In the genomic region with DNA sequence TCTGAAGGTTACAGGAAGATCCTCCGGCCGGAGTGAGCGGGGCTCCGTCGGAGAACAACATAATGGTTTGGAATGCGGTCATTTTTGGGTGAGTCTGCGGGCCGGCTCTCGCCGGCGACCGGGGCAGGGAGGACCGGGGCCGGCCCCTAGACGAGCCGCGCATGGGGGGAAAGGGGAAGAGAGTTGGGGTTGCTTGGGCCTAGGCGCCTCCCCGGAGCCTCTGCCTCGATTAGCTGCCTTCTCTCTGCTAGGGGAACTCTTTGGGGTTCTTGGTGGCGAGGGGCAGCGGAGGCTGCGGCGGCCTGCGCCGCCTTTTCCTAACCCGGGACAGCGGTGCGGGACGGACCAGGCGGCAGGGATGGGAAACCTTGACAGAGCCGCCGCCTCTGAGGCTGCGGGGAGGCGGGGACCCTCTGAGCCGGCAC, we compare ENCODE assay signal across 8 mouse cellular contexts. TPM values are rescaled to one million over a fixed set of nuclear protein-coding genes. Genes with fewer than 3 reads are reported as not detected.
A peak's percentile ranks its signal among the peaks of the same experiment; 100 is the strongest.
DNase-seq lines count a peak whose midpoint lies in the region; ATAC-seq and TF ChIP-seq lines count a peak whose summit lies in the region.

No protein-coding gene starts in this region.

- H3K27me3 ChIP-seq in heart, embryonic 13.5 days (replicated peaks) = 0 out of 2 replicates have a peak, but pooled peaks cover 4% of the 10 kb centered on the region
- no peaks in the 10 kb centered on the region for H3K27me3 ChIP-seq in CH12.LX (replicated peaks)
- no peaks in the 10 kb centered on the region for H3K27me3 ChIP-seq in embryonic facial prominence, embryonic 12.5 days
- no peaks in the 10 kb centered on the region for H3K27me3 ChIP-seq in hindbrain, postnatal 0 days (ENCODE audit: insufficient read depth, low read length)
- H3K27me3 ChIP-seq in midbrain, embryonic 10.5 days (ENCODE audit: low read depth, poor library complexity, severe bottlenecking) = no peaks in the 10 kb centered on the region

- no peak for DNase-seq in heart, postnatal 14 days
- DNase-seq in CH12.LX (ENCODE audit: extremely low read depth) = no peak
- no peak for DNase-seq in hindbrain, postnatal 0 days (ENCODE audit: low spot score)
- no peak for DNase-seq in midbrain, embryonic 10.5 days (ENCODE audit: low spot score)
- no peak for DNase-seq in cerebellum, postnatal 10 days
- no peak for DNase-seq in cerebellum, postnatal 14 days

- peak overlapping the region; percentile 89 for H3K9ac ChIP-seq in heart, embryonic 13.5 days
- H3K9ac ChIP-seq in CH12.LX (ENCODE audit: insufficient read depth, low read depth) = peak overlapping the region; percentile 92
- H3K9ac ChIP-seq in embryonic facial prominence, embryonic 12.5 days = peak overlapping the region; percentile 75
- peak overlapping the region; percentile 66 for H3K9ac ChIP-seq in hindbrain, postnatal 0 days (replicated peaks; ENCODE audit: low read length)

- H3K9me3 ChIP-seq in heart, embryonic 13.5 days = no peaks in the 10 kb centered on the region
- H3K9me3 ChIP-seq in CH12.LX (replicated peaks; ENCODE audit: low read length) = no peaks in the 10 kb centered on the region
- H3K9me3 ChIP-seq in embryonic facial prominence, embryonic 12.5 days = no peaks in the 10 kb centered on the region
- H3K9me3 ChIP-seq in hindbrain, postnatal 0 days (ENCODE audit: low read length) = no peaks in the 10 kb centered on the region
- H3K9me3 ChIP-seq in midbrain, embryonic 10.5 days (replicated peaks) = peaks cover 9% of the 10 kb centered on the region; the same call in 1 of the 2 replicates

- dilution Hi-C loops in CH12.LX (cut with MboI; ENCODE audit: extremely low pct_ligation_motif_present, extremely low pct_unique_long_range_greater_than_20kb, low sequenced_read_pairs) = no loop called here

- H3K4me2 ChIP-seq in heart, embryonic 13.5 days = peak overlapping the region; percentile 69
- peak overlapping the region; percentile 64 for H3K4me2 ChIP-seq in CH12.LX (ENCODE audit: insufficient read depth, low read depth, poor library complexity, severe bottlenecking)
- peak overlapping the region; percentile 54 for H3K4me2 ChIP-seq in embryonic facial prominence, embryonic 12.5 days (replicated peaks)
- peak overlapping the region; percentile 59 for H3K4me2 ChIP-seq in hindbrain, postnatal 0 days (ENCODE audit: low read depth, low read length)

- 10% methylated on average over 34 of the region's 36 CpGs for WGBS in heart, embryonic 13.5 days
- WGBS in embryonic facial prominence, embryonic 12.5 days = 16% methylated on average over 36 of the region's 36 CpGs
- WGBS in hindbrain, postnatal 0 days = 21% methylated on average over 36 of the region's 36 CpGs
- 10% methylated on average over 33 of the region's 36 CpGs for WGBS in midbrain, embryonic 10.5 days

- TF ChIP-seq RAD21 in CH12.LX (IDR thresholded peaks at IDR 0.05; ENCODE audit: low read depth, low read length) = no peak

- H3K27ac ChIP-seq in heart, embryonic 13.5 days (replicated peaks) = peak overlapping the region; percentile 77
- no peak overlapping the region for H3K27ac ChIP-seq in CH12.LX (ENCODE audit: insufficient read depth, low read depth)
- H3K27ac ChIP-seq in embryonic facial prominence, embryonic 12.5 days = peak overlapping the region; percentile 80
- H3K27ac ChIP-seq in hindbrain, postnatal 0 days = peak overlapping the region; percentile 68; the same call in 1 of the 2 replicates
- peak overlapping the region; percentile 88 for H3K27ac ChIP-seq in midbrain, embryonic 10.5 days (replicated peaks)

- in situ Hi-C loops in CH12.LX (cut with MboI; ENCODE audit: low pct_ligation_motif_present, low pct_unique_long_range_greater_than_20kb, low sequenced_read_pairs) = no loop called here

- H3K4me3 ChIP-seq in heart, embryonic 13.5 days = peak overlapping the region; percentile 75
- peak overlapping the region; percentile 54 to 78 (median 72) for H3K4me3 ChIP-seq in CH12.LX (replicated peaks in 1 of 3; ENCODE audit: low read depth in 2 of 3, low read length in 2 of 3, poor library complexity in 1 of 3)
- H3K4me3 ChIP-seq in embryonic facial prominence, embryonic 12.5 days = peak overlapping the region; percentile 64
- H3K4me3 ChIP-seq in hindbrain, postnatal 0 days (ENCODE audit: low read length) = peak overlapping the region; percentile 65
- H3K4me3 ChIP-seq in midbrain, embryonic 10.5 days = peak overlapping the region; percentile 76

- peaks cover 12% of the 10 kb centered on the region for H3K79me2 ChIP-seq in CH12.LX (replicated peaks; ENCODE audit: control insufficient read depth, extremely low read depth, insufficient read depth, poor library complexity, severe bottlenecking)

- TF ChIP-seq EP300 in CH12.LX (IDR thresholded peaks at IDR 0.05; ENCODE audit: low read length) = no peak

- H3K4me1 ChIP-seq in heart, embryonic 13.5 days = peaks cover 5% of the 10 kb centered on the region; the same call in 1 of the 2 replicates
- peaks cover 0 to 6% of the 10 kb centered on the region in 2 experiments; a peak in 1 of 4 replicates for H3K4me1 ChIP-seq in CH12.LX (ENCODE audit: control insufficient read depth in 1 of 2, insufficient read depth in 2 of 2)
- no peaks in the 10 kb centered on the region for H3K4me1 ChIP-seq in embryonic facial prominence, embryonic 12.5 days
- no peaks in the 10 kb centered on the region for H3K4me1 ChIP-seq in hindbrain, postnatal 0 days (ENCODE audit: insufficient read depth, low read length)
- peaks cover 5% of the 10 kb centered on the region for H3K4me1 ChIP-seq in midbrain, embryonic 10.5 days

- peak; percentile 35; the same call in 1 of the 2 replicates for ATAC-seq in heart, embryonic 13.5 days (ENCODE audit: extremely low read depth, insufficient number of reproducible peaks, low FRiP score, low TSS enrichment)
- ATAC-seq in embryonic facial prominence, embryonic 12.5 days (ENCODE audit: insufficient number of reproducible peaks, insufficient read depth, low FRiP score, low TSS enrichment) = peak; percentile 31; the same call in 1 of the 2 replicates
- no peak; the same call in 1 of the 2 replicates for ATAC-seq in hindbrain, postnatal 0 days

- TF ChIP-seq CTCF in CH12.LX (conservative IDR thresholded peaks at IDR 0.05 in 1 of 2, IDR thresholded peaks at IDR 0.05 in 1 of 2; ENCODE audit: low read depth in 2 of 2, low read length in 2 of 2) = no peak
- TF ChIP-seq CTCF in hindbrain, postnatal 0 days (IDR thresholded peaks at IDR 0.05; ENCODE audit: low read depth) = no peak

- no peak for TF ChIP-seq POLR2A in CH12.LX (IDR thresholded peaks at IDR 0.05; ENCODE audit: low read depth, low read length)

- H3K36me3 ChIP-seq in heart, embryonic 13.5 days = peaks cover 5% of the 10 kb centered on the region; the same call in 1 of the 2 replicates
- peaks cover 4 to 14% of the 10 kb centered on the region in 2 experiments for H3K36me3 ChIP-seq in CH12.LX (replicated peaks in 1 of 2; ENCODE audit: control insufficient read depth in 1 of 2, insufficient read depth in 1 of 2, low read length in 1 of 2)
- no peaks in the 10 kb centered on the region for H3K36me3 ChIP-seq in embryonic facial prominence, embryonic 12.5 days
- no peaks in the 10 kb centered on the region for H3K36me3 ChIP-seq in hindbrain, postnatal 0 days (ENCODE audit: insufficient read depth, low read length)
- 0 out of 2 replicates have a peak, but pooled peaks cover 7% of the 10 kb centered on the region for H3K36me3 ChIP-seq in midbrain, embryonic 10.5 days

- intact Hi-C loops in heart, postnatal 14 days (cut with DNase I) = loop anchor here (5.0 kb wide), 1 partner anchor 33 kb away; no protein-coding TSS in a partner anchor

TF ChIP-seq in CH12.LX, 34 proteins besides CTCF, POLR2A, EP300 and RAD21:
- no peak for TF ChIP-seq MAZ (IDR thresholded peaks at IDR 0.05; ENCODE audit: low read depth, low read length)
- TF ChIP-seq UBTF (IDR thresholded peaks at IDR 0.05; ENCODE audit: low read depth, low read length) = 0 out of 2 replicates have a peak, but pooled peaks have one; percentile 57
TF ChIP-seq in CH12.LX: peak in this region for 1.

RNA-seq across cellular contexts. Expression of a gene that starts 0.8 kb away (rescaled TPM):
- 19.2 and 19.3 TPM in 2 replicates for polyA plus RNA-seq in heart, embryonic 13.5 days (2015; fragmentation: Nextera tagmentation; extraction: Ambion mirVana)
- total RNA-seq in heart, postnatal 14 days (2021) = 10 to 100 TPM; 16.3 to 17.4 TPM
- total RNA-seq in CH12.LX (2012; rRNA removed) (18.6 and 26.7 TPM in 2 replicates), CH12.LX (2014; rRNA removed) (61.2 and 70.3 TPM in 2 replicates)
- 47.9 and 53.0 TPM in 2 replicates for polyA plus RNA-seq in CH12.LX (2012; ENCODE audit: insufficient read length, low read depth)
- 36.4 and 37.7 TPM in 2 replicates for polyA plus RNA-seq in embryonic facial prominence, embryonic 12.5 days (2016; fragmentation: Nextera tagmentation; extraction: Ambion mirVana)
- 20.5 and 26.8 TPM in 2 replicates for total RNA-seq in hindbrain, postnatal 0 days (2014; rRNA removed)
- polyA plus RNA-seq in hindbrain, postnatal 0 days (2015; fragmentation: Nextera tagmentation; extraction: Ambion mirVana) = 20.5 and 21.5 TPM in 2 replicates
- polyA plus RNA-seq in midbrain, embryonic 10.5 days (2016; fragmentation: Nextera tagmentation; extraction: Ambion mirVana) = 30.9 and 32.1 TPM in 2 replicates

RNA-seq across cellular contexts. Expression of a gene that starts 1.0 kb away (rescaled TPM):
- 113 and 130 TPM in 2 replicates for polyA plus RNA-seq in heart, embryonic 13.5 days (2015; fragmentation: Nextera tagmentation; extraction: Ambion mirVana)
- total RNA-seq in heart, postnatal 14 days (2021) = 10 to 100 TPM; 75.9 to 77.4 TPM
- total RNA-seq in CH12.LX (2012; rRNA removed) (30.7 and 48.7 TPM in 2 replicates), CH12.LX (2014; rRNA removed) (90.4 and 96.7 TPM in 2 replicates)
- 96.6 and 141 TPM in 2 replicates for polyA plus RNA-seq in CH12.LX (2012; ENCODE audit: insufficient read length, low read depth)
- 118 and 120 TPM in 2 replicates for polyA plus RNA-seq in embryonic facial prominence, embryonic 12.5 days (2016; fragmentation: Nextera tagmentation; extraction: Ambion mirVana)
- total RNA-seq in hindbrain, postnatal 0 days (2014; rRNA removed) = 28.5 and 31.2 TPM in 2 replicates
- polyA plus RNA-seq in hindbrain, postnatal 0 days (2015; fragmentation: Nextera tagmentation; extraction: Ambion mirVana) = 134 and 140 TPM in 2 replicates
- polyA plus RNA-seq in midbrain, embryonic 10.5 days (2016; fragmentation: Nextera tagmentation; extraction: Ambion mirVana) = 131 TPM in 2 replicates

RNA-seq across cellular contexts. Expression of a gene that starts 28.0 kb away (rescaled TPM):
- 0.37 and 0.56 TPM in 2 replicates for polyA plus RNA-seq in heart, embryonic 13.5 days (2015; fragmentation: Nextera tagmentation; extraction: Ambion mirVana)
- 1 to 10 TPM; 3.4 to 3.8 TPM for total RNA-seq in heart, postnatal 14 days (2021)
- total RNA-seq in CH12.LX (2012; rRNA removed) = 7.0 and 10.1 TPM in 2 replicates
- total RNA-seq in CH12.LX (2014; rRNA removed) = 19.5 and 22.5 TPM in 2 replicates
- 18.8 and 19.7 TPM in 2 replicates for polyA plus RNA-seq in CH12.LX (2012; ENCODE audit: insufficient read length, low read depth)
- 1.9 and 2.2 TPM in 2 replicates for polyA plus RNA-seq in embryonic facial prominence, embryonic 12.5 days (2016; fragmentation: Nextera tagmentation; extraction: Ambion mirVana)
- total RNA-seq in hindbrain, postnatal 0 days (2014; rRNA removed) = 12.8 and 15.0 TPM in 2 replicates
- polyA plus RNA-seq in hindbrain, postnatal 0 days (2015; fragmentation: Nextera tagmentation; extraction: Ambion mirVana) = 15.3 and 15.4 TPM in 2 replicates
- polyA plus RNA-seq in midbrain, embryonic 10.5 days (2016; fragmentation: Nextera tagmentation; extraction: Ambion mirVana) = 2.8 and 4.3 TPM in 2 replicates
